Mouse (Mus musculus): Measurements from ENCODE around the gene Hist1h1a. TPM values are rescaled to one million over a fixed set of nuclear protein-coding genes. Genes with fewer than 3 reads are reported as not detected.
"Not testable (repeated sequence)": the region's sequence is repeated elsewhere in the genome, so short reads cannot be mapped to it uniquely, and the experiment has no call there.

Gene Hist1h1a
- polyA plus RNA-seq, 1 experiment from 2014 or later, result 1.4 TPM

DNA sequence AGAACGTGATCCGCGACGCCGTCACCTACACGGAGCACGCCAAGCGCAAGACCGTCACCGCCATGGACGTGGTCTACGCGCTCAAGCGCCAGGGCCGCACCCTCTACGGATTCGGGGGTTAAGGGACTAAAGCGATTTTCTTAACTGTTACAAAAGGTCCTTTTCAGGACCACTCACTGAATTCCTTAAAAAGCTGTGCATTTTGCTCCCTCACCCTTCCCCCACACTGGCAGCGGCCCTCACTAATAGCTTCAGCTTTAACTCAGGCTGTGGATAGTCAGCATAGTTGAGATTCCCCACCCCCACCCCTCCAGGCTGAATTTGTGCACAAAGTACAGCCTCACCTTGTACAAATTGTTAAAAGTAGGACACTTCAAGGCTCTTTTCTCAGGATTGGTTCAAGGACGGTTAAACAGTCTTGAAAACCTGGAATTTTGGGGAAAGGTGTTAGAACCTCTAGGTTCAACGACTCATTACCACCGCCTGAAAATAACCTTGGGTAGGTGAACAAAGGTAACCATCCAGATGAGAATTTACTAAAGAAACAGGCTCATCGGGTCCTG lies 6.2 kb upstream of the Hist1h1a start:
- H3K36me3 ChIP-seq, result no peaks in the 10 kb centered on the region
- H3K4me3 ChIP-seq, result peak overlapping the region; percentile 59
- H3K27me3 ChIP-seq (ENCODE audit: insufficient read depth, poor library complexity, severe bottlenecking), result no peaks in the 10 kb centered on the region
- H3K4me1 ChIP-seq, result peaks cover 13% of the 10 kb centered on the region
- peak; percentile 81 for DNase-seq (ENCODE audit: low spot score)
- 3% methylated on average over 18 of the region's 23 CpGs for WGBS
- H3K27ac ChIP-seq, result peak overlapping the region; percentile 87
- no peaks in the 10 kb centered on the region for H3K9me3 ChIP-seq

DNA sequence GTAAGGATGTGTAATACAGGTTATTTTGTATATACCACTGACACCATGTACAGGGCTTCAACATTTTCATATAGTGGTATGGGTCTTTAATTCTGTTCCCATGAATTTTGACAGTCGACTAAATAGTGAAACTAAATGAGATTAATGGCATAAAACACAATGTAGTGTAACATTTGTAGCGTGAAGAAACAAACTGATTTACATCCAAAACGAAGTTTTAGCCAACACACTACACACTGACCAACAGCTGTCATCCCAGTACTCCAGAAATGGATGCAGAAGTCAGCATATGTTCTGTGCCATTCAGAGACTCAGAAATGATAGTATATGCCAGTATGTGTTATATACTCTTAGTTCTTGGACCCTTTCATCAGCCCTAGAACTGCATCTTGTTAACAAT lies 5.5 kb upstream of the Hist1h1a start:
- DNase-seq (ENCODE audit: low spot score), result no peak
- H3K36me3 ChIP-seq, result no peaks in the 10 kb centered on the region
- H3K4me3 ChIP-seq, result peak overlapping the region; percentile 59; the same call in 1 of the 2 replicates
- no peaks in the 10 kb centered on the region for H3K9me3 ChIP-seq
- H3K4me1 ChIP-seq, result peaks cover 10% of the 10 kb centered on the region
- no peaks in the 10 kb centered on the region for H3K27me3 ChIP-seq (ENCODE audit: insufficient read depth, poor library complexity, severe bottlenecking)
- 54% methylated on average over 3 of the region's 3 CpGs for WGBS
- peak overlapping the region; percentile 87 for H3K27ac ChIP-seq

GRCm38 (mm10) chr13:23759251-23759771 lies 4.2 kb upstream of the Hist1h1a start:
- WGBS, result 73% methylated on average over 3 of the region's 3 CpGs
- peak overlapping the region; percentile 88; the same call in 1 of the 2 replicates for H3K27ac ChIP-seq

DNA sequence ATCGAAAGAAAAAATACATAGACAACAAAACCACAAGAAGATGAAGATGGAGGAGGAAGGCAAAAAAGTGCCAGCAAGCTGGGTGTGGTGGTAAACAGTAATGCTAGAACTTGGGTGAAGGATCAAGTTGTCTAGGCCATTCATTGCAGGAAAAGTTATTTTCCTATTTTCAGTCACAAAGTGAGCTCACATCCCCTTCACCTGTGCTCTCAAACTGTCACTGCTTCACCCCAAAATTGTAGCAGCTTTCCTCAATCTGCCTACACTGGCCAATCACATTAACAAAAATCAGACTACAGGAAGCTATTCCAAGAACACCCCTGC lies 3.6 kb upstream of the Hist1h1a start:
- Histone ChIP-seq H3K27ac (peak overlapping the region; percentile 88), H3K4me1 (peaks cover 21% of the 10 kb centered on the region), H3K27me3 (ENCODE audit: insufficient read depth, poor library complexity, severe bottlenecking) (no peaks in the 10 kb centered on the region), H3K9me3 (no peaks in the 10 kb centered on the region), H3K4me3 (peak overlapping the region; percentile 62), H3K36me3 (no peaks in the 10 kb centered on the region)
- no peak for DNase-seq (ENCODE audit: low spot score)
- 66% methylated on average over 1 of the region's 1 CpGs for WGBS

More at GRCm38 (mm10) chr13:23759251-23759771, 4.2 kb upstream of the Hist1h1a start:
- Histone ChIP-seq H3K36me3 (no peaks in the 10 kb centered on the region), H3K27me3 (ENCODE audit: insufficient read depth, poor library complexity, severe bottlenecking) (no peaks in the 10 kb centered on the region), H3K9me3 (no peaks in the 10 kb centered on the region), H3K4me3 (no peak overlapping the region), H3K4me1 (peaks cover 19% of the 10 kb centered on the region)
- DNase-seq (ENCODE audit: low spot score), result no peak

GRCm38 (mm10) chr13:23760240-23760971 lies 3.1 kb upstream of the Hist1h1a start:
- Histone ChIP-seq H3K27ac (peak overlapping the region; percentile 88), H3K27me3 (ENCODE audit: insufficient read depth, poor library complexity, severe bottlenecking) (no peaks in the 10 kb centered on the region), H3K9me3 (no peaks in the 10 kb centered on the region), H3K36me3 (no peaks in the 10 kb centered on the region), H3K4me3 (peak overlapping the region; percentile 62), H3K4me1 (peaks cover 21% of the 10 kb centered on the region)
- 2% methylated on average over 24 of the region's 27 CpGs for WGBS
- DNase-seq (ENCODE audit: low spot score), result no peak

- Histone ChIP-seq H3K27ac (peak within 1 kb of the TSS; percentile 88), H3K9me3 (no peaks in the 10 kb centered on the region), H3K4me1 (peaks cover 21% of the 10 kb centered on the region), H3K27me3 (ENCODE audit: insufficient read depth, poor library complexity, severe bottlenecking) (no peaks in the 10 kb centered on the region), H3K4me3 (peak within 1 kb of the TSS; percentile 62), H3K36me3 (no peaks in the 10 kb centered on the region)
- peak; percentile 99 for DNase-seq (ENCODE audit: low spot score)
- WGBS, result under 1% methylated on average over 70 of the region's 72 CpGs
Observed at GRCm38 (mm10) chr13:23760972-23761864, 2.2 kb upstream of the Hist1h1a start, which contains the start of gene Hist1h4a. Hist1h4a (minus strand) TSS chr13:23761230.

- WGBS, result under 1% methylated on average over 38 of the region's 52 CpGs
- Histone ChIP-seq H3K4me3 (peak within 1 kb of the TSS; percentile 62), H3K27ac (peak within 1 kb of the TSS; percentile 88), H3K4me1 (peaks cover 21% of the 10 kb centered on the region)
- not testable (repeated sequence) for H3K27me3 ChIP-seq (ENCODE audit: insufficient read depth, poor library complexity, severe bottlenecking); H3K9me3 ChIP-seq; H3K36me3 ChIP-seq
- peak; percentile 84 for DNase-seq (ENCODE audit: low spot score)
Observed at GRCm38 (mm10) chr13:23761871-23762821, 1.3 kb upstream of the Hist1h1a start, which contains the start of gene Hist1h3a. Hist1h3a (minus strand) TSS chr13:23762386.

DNA sequence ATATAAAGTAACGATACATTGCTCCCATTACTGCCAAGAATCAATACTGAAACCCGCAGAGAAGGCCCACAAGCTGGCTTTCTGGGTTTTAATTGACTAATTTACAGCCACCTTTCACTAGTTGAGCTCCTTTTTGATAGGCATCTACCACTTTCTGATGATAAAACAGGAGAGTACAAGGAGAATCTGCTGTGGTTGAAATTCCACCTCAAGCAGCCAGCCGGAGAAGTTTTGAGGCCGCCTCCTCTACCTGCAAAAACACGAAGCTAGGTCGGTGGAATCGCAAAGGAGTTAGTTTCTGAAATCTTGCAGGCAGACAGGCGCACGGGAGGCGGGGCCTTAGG lies 252 bp upstream of the Hist1h1a start:
- no peaks in the 10 kb centered on the region for H3K27me3 ChIP-seq (ENCODE audit: insufficient read depth, poor library complexity, severe bottlenecking)
- peaks cover 21% of the 10 kb centered on the region for H3K4me1 ChIP-seq
- 2% methylated on average over 10 of the region's 10 CpGs for WGBS
- H3K9me3 ChIP-seq, result no peaks in the 10 kb centered on the region
- peak overlapping the region; percentile 62 for H3K4me3 ChIP-seq
- no peaks in the 10 kb centered on the region for H3K36me3 ChIP-seq
- H3K27ac ChIP-seq, result peak overlapping the region; percentile 88
- DNase-seq (ENCODE audit: low spot score), result no peak

- Histone ChIP-seq H3K4me1 (peaks cover 24% of the 10 kb centered on the region), H3K9me3 (no peaks in the 10 kb centered on the region), H3K4me3 (peak overlapping the region; percentile 62), H3K27me3 (ENCODE audit: insufficient read depth, poor library complexity, severe bottlenecking) (no peaks in the 10 kb centered on the region), H3K27ac (peak overlapping the region; percentile 88), H3K36me3 (no peaks in the 10 kb centered on the region)
- no peak for DNase-seq (ENCODE audit: low spot score)
- 34% methylated on average over 12 of the region's 12 CpGs for WGBS
Observed at GRCm38 (mm10) chr13:23764324-23765171, 1.1 kb downstream of the Hist1h1a start.

GRCm38 (mm10) chr13:23765172-23765513 lies 1.7 kb downstream of the Hist1h1a start:
- H3K4me3 ChIP-seq, result no peak overlapping the region; the same call in 1 of the 2 replicates
- no peak for DNase-seq (ENCODE audit: low spot score)
- 68% methylated on average over 1 of the region's 1 CpGs for WGBS
- H3K27me3 ChIP-seq (ENCODE audit: insufficient read depth, poor library complexity, severe bottlenecking), result no peaks in the 10 kb centered on the region
- peaks cover 21% of the 10 kb centered on the region for H3K4me1 ChIP-seq
- no peaks in the 10 kb centered on the region for H3K9me3 ChIP-seq
- peak overlapping the region; percentile 47; the same call in 1 of the 2 replicates for H3K27ac ChIP-seq
- H3K36me3 ChIP-seq, result no peaks in the 10 kb centered on the region

DNA sequence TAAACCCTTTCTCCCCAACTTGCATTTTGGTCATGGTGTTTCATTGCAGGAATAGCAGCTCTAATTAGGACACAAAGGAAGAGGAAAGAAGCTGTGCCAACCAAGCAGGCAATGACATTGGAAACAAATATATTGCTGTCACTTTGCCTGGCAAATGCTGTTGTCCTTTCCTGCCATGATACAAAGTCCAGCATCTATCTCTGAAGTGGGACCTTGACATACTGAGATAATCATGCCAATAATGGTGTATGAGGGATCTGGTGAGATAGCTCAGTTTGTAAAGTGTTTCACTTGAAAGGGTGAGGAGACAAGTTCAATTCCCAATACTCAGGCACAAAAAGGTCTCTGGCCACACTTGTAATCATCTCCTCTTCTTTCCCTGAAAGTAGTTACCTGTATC lies 3.3 kb downstream of the Hist1h1a start:
- Histone ChIP-seq H3K27ac (no peak overlapping the region), H3K4me1 (peaks cover 16% of the 10 kb centered on the region), H3K9me3 (no peaks in the 10 kb centered on the region), H3K27me3 (ENCODE audit: insufficient read depth, poor library complexity, severe bottlenecking) (no peaks in the 10 kb centered on the region), H3K36me3 (no peaks in the 10 kb centered on the region), H3K4me3 (no peak overlapping the region)
- DNase-seq (ENCODE audit: low spot score), result no peak
